Mouse (Mus musculus) liver, adult 2 months (tissue): ENCODE results near the gene Stat5a.

Experiments used
- CTCF ChIP-seq: fragments of 200-500 bp; IDR thresholded peaks from 2 replicates; pipeline ENCODE4 v1.5.1; 2011; ENCODE audit warnings: low read depth, low read length, control low read depth
- POLR2A ChIP-seq: fragments of 200-500 bp; IDR thresholded peaks from 2 replicates; pipeline ENCODE4 v1.6.1; 2011; ENCODE audit warnings: low read length, control low read depth; ENCODE audit not compliant: insufficient read depth; ENCODE audit errors: extremely low read depth

DNA sequence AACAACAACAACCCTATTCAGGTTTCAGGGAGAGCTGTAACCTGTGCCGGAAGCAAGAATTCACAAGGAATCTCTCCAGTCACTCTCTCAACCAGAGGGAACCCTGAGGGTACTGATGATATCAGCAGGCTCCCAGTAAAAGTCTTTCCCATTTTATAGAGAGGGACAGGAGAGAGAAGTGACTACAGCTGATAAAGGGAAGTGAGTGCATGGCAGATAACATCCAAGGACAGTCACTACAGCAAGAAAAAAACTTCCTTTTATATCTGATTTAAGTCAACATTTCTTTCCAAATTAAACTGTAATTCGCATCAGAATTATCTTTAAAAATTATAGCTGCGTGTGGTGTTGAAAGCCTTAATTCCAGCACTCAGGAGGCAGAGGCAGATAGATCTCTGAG, 68.2 kb downstream of the Stat5a start:
- no peak for TF ChIP-seq CTCF
- no peak for TF ChIP-seq POLR2A
